Mouse (Mus musculus) neural tube, embryonic 12.5 days (tissue): ENCODE results near the gene Gabarapl2. TPM values are rescaled to one million over a fixed set of nuclear protein-coding genes. Genes with fewer than 3 reads are reported as not detected.

ENCODE experiments used
- ATAC-seq: fragments of 200-750 bp; cut with Nextera tagmentation; 2 replicates; pipeline ENCODE4 v1.8.0; 2017; ENCODE audit warnings: low read depth, mild to moderate bottlenecking, moderate TSS enrichment, moderate library complexity; ENCODE audit not compliant: low FRiP score
- H3K27ac ChIP-seq: fragments of 300-500 bp; sonication (generic); 2 replicates; pipeline ENCODE4 v1.5.1; 2016
- H3K27me3 ChIP-seq: fragments of 300-500 bp; sonication (generic); replicated peaks from 2 replicates; pipeline ENCODE4 v1.6.1; 2016; ENCODE audit warnings: mild to moderate bottlenecking
- H3K36me3 ChIP-seq: fragments of 300-500 bp; sonication (generic); 2 replicates; pipeline ENCODE4 v1.6.1; 2016; ENCODE audit warnings: mild to moderate bottlenecking
- H3K4me1 ChIP-seq: fragments of 300-500 bp; sonication (generic); 2 replicates; pipeline ENCODE4 v1.6.1; 2016
- H3K4me2 ChIP-seq: fragments of 300-500 bp; sonication (generic); replicated peaks from 2 replicates; pipeline ENCODE4 v1.6.1; 2016; ENCODE audit warnings: mild to moderate bottlenecking
- H3K4me3 ChIP-seq: fragments of 300-500 bp; sonication (generic); 2 replicates; pipeline ENCODE4 v1.5.1; 2016
- H3K9ac ChIP-seq: fragments of 300-500 bp; sonication (generic); 2 replicates; pipeline ENCODE4 v1.6.1; 2016; ENCODE audit warnings: mild to moderate bottlenecking
- H3K9me3 ChIP-seq: fragments of 300-500 bp; sonication (generic); 2 replicates; pipeline ENCODE4 v1.6.1; 2016; ENCODE audit warnings: mild to moderate bottlenecking
- WGBS: fragments of 180-500 bp; shearing (Covaris S2); methylation state at CpG from one replicate; pipeline ENCODE4 v1.1.7; 2016; 5-methylcytosine and 5-hydroxymethylcytosine counted together
- polyA plus RNA-seq: library from polyadenylated mRNA; unstranded; fragments of >200 nt; fragmentation: Nextera tagmentation; extraction: Ambion mirVana; gene quantifications from 2 replicates; pipeline ENCODE4 v1.2.1, GENCODE M21; 2016

Gene Gabarapl2
- polyA plus RNA-seq, result 377 and 381 TPM in 2 replicates

GRCm38 (mm10) chr8:111940171-111941100, at the start of gene Gabarapl2:
TSS of gene Gabarapl2 (plus strand) at chr8:111940703.
- H3K36me3 ChIP-seq, result peaks cover 30% of the 10 kb centered on the region
- peaks cover 17% of the 10 kb centered on the region for H3K4me1 ChIP-seq
- no peaks in the 10 kb centered on the region for H3K27me3 ChIP-seq
- H3K4me3 ChIP-seq, result peak within 1 kb of the TSS; percentile 99
- peak within 1 kb of the TSS; percentile 89 for H3K9ac ChIP-seq
- ATAC-seq, result peak; percentile 98
- no peaks in the 10 kb centered on the region for H3K9me3 ChIP-seq
- under 1% methylated on average over 65 of the region's 65 CpGs for WGBS
- peak within 1 kb of the TSS; percentile 94 for H3K4me2 ChIP-seq
- 0 out of 2 replicates have a peak within 1 kb of the TSS, but pooled peaks have one; percentile 37 for H3K27ac ChIP-seq

- H3K4me3 ChIP-seq, result no peak overlapping the region
- peaks cover 8% of the 10 kb centered on the region; the same call in 1 of the 2 replicates for H3K4me1 ChIP-seq
- no peaks in the 10 kb centered on the region for H3K9me3 ChIP-seq
- no peak overlapping the region for H3K9ac ChIP-seq
- 55% methylated on average over 6 of the region's 6 CpGs for WGBS
- H3K4me2 ChIP-seq, result no peak overlapping the region
- H3K27me3 ChIP-seq, result peaks cover 43% of the 10 kb centered on the region
- ATAC-seq, result no peak
- H3K27ac ChIP-seq, result no peak overlapping the region
- no peaks in the 10 kb centered on the region for H3K36me3 ChIP-seq
Measured at GRCm38 (mm10) chr8:111890911-111891303, 49.6 kb upstream of the Gabarapl2 start.

- Histone ChIP-seq H3K27me3 (peaks cover 43% of the 10 kb centered on the region), H3K9ac (no peak overlapping the region), H3K27ac (no peak overlapping the region), H3K4me3 (no peak overlapping the region), H3K4me1 (peaks cover 8% of the 10 kb centered on the region; the same call in 1 of the 2 replicates), H3K9me3 (no peaks in the 10 kb centered on the region), H3K36me3 (no peaks in the 10 kb centered on the region), H3K4me2 (no peak overlapping the region)
- ATAC-seq, result no peak
- WGBS, result 38% methylated on average over 8 of the region's 8 CpGs
Measured at GRCm38 (mm10) chr8:111891983-111892382, 48.5 kb upstream of the Gabarapl2 start.

- H3K4me1 ChIP-seq, result peaks cover 8% of the 10 kb centered on the region; the same call in 1 of the 2 replicates
- no peaks in the 10 kb centered on the region for H3K9me3 ChIP-seq
- no peak overlapping the region for H3K4me2 ChIP-seq
- no peak overlapping the region for H3K4me3 ChIP-seq
- no peak overlapping the region for H3K27ac ChIP-seq
- no peaks in the 10 kb centered on the region for H3K36me3 ChIP-seq
- 73% methylated on average over 5 of the region's 5 CpGs for WGBS
- peaks cover 43% of the 10 kb centered on the region for H3K27me3 ChIP-seq
- H3K9ac ChIP-seq, result no peak overlapping the region
- no peak for ATAC-seq
Measured at GRCm38 (mm10) chr8:111892615-111893014, 47.9 kb upstream of the Gabarapl2 start.

GRCm38 (mm10) chr8:111894955-111895354, 45.5 kb upstream of the Gabarapl2 start:
- 88% methylated on average over 7 of the region's 7 CpGs for WGBS
- no peak for ATAC-seq

GRCm38 (mm10) chr8:111898586-111898985, 41.9 kb upstream of the Gabarapl2 start:
- no peak for ATAC-seq
- Histone ChIP-seq H3K9ac (no peak overlapping the region), H3K27ac (no peak overlapping the region), H3K4me1 (no peaks in the 10 kb centered on the region), H3K36me3 (no peaks in the 10 kb centered on the region), H3K4me3 (no peak overlapping the region), H3K9me3 (no peaks in the 10 kb centered on the region), H3K27me3 (no peaks in the 10 kb centered on the region), H3K4me2 (no peak overlapping the region)
- 46% methylated on average over 10 of the region's 10 CpGs for WGBS

More at GRCm38 (mm10) chr8:111894955-111895354, 45.5 kb upstream of the Gabarapl2 start:
- Histone ChIP-seq H3K4me1 (peaks cover 6% of the 10 kb centered on the region; the same call in 1 of the 2 replicates), H3K9me3 (no peaks in the 10 kb centered on the region), H3K4me3 (no peak overlapping the region), H3K4me2 (no peak overlapping the region), H3K36me3 (no peaks in the 10 kb centered on the region), H3K27ac (no peak overlapping the region), H3K9ac (no peak overlapping the region), H3K27me3 (peaks cover 26% of the 10 kb centered on the region)

GRCm38 (mm10) chr8:111902080-111902479, 38.4 kb upstream of the Gabarapl2 start:
- Histone ChIP-seq H3K9me3 (no peaks in the 10 kb centered on the region), H3K9ac (no peak overlapping the region), H3K4me3 (no peak overlapping the region), H3K27ac (no peak overlapping the region), H3K4me1 (no peaks in the 10 kb centered on the region), H3K4me2 (no peak overlapping the region), H3K27me3 (no peaks in the 10 kb centered on the region), H3K36me3 (no peaks in the 10 kb centered on the region)
- no peak for ATAC-seq
- WGBS, result 55% methylated on average over 5 of the region's 5 CpGs

GRCm38 (mm10) chr8:111905500-111906121, 34.9 kb upstream of the Gabarapl2 start:
- Histone ChIP-seq H3K9me3 (no peaks in the 10 kb centered on the region), H3K9ac (no peak overlapping the region), H3K4me2 (no peak overlapping the region), H3K4me1 (peaks cover 3% of the 10 kb centered on the region; the same call in 1 of the 2 replicates), H3K27me3 (0 out of 2 replicates have a peak, but pooled peaks cover 7% of the 10 kb centered on the region), H3K36me3 (no peaks in the 10 kb centered on the region), H3K4me3 (no peak overlapping the region), H3K27ac (no peak overlapping the region)
- 76% methylated on average over 7 of the region's 8 CpGs for WGBS
- no peak for ATAC-seq

GRCm38 (mm10) chr8:111909621-111910450, 30.7 kb upstream of the Gabarapl2 start, which contains the start of gene Chst5:
TSS of gene Chst5 (minus strand) at chr8:111910447.
- Histone ChIP-seq H3K9ac (peak within 1 kb of the TSS; percentile 65), H3K4me1 (peaks cover 10% of the 10 kb centered on the region; the same call in 1 of the 2 replicates), H3K4me3 (peak within 1 kb of the TSS; percentile 40), H3K9me3 (no peaks in the 10 kb centered on the region), H3K27me3 (0 out of 2 replicates have a peak, but pooled peaks cover 8% of the 10 kb centered on the region), H3K36me3 (no peaks in the 10 kb centered on the region), H3K4me2 (peak within 1 kb of the TSS; percentile 75), H3K27ac (no peak within 1 kb of the TSS)
- peak; percentile 32 for ATAC-seq
- 6% methylated on average over 46 of the region's 47 CpGs for WGBS

- H3K27me3 ChIP-seq, result 0 out of 2 replicates have a peak, but pooled peaks cover 8% of the 10 kb centered on the region
- 34% methylated on average over 7 of the region's 7 CpGs for WGBS
- H3K36me3 ChIP-seq, result no peaks in the 10 kb centered on the region
Measured at GRCm38 (mm10) chr8:111911572-111911971, 28.9 kb upstream of the Gabarapl2 start.

GRCm38 (mm10) chr8:111912860-111913432, 27.6 kb upstream of the Gabarapl2 start:
- Histone ChIP-seq H3K36me3 (peaks cover under 1% of the 10 kb centered on the region; the same call in 1 of the 2 replicates), H3K9ac (no peak overlapping the region), H3K27ac (no peak overlapping the region), H3K4me2 (peak overlapping the region; percentile 8; the same call in 1 of the 2 replicates), H3K27me3 (0 out of 2 replicates have a peak, but pooled peaks cover 8% of the 10 kb centered on the region), H3K4me3 (no peak overlapping the region), H3K4me1 (peaks cover 10% of the 10 kb centered on the region; the same call in 1 of the 2 replicates), H3K9me3 (no peaks in the 10 kb centered on the region)
- 42% methylated on average over 12 of the region's 12 CpGs for WGBS
- ATAC-seq, result peak; percentile 81

More at GRCm38 (mm10) chr8:111911572-111911971, 28.9 kb upstream of the Gabarapl2 start:
- H3K9me3 ChIP-seq, result no peaks in the 10 kb centered on the region
- no peak overlapping the region for H3K27ac ChIP-seq
- H3K4me3 ChIP-seq, result no peak overlapping the region
- no peak overlapping the region for H3K9ac ChIP-seq
- no peak overlapping the region for H3K4me2 ChIP-seq
- ATAC-seq, result no peak
- peaks cover 10% of the 10 kb centered on the region; the same call in 1 of the 2 replicates for H3K4me1 ChIP-seq
